Mouse (Mus musculus): ENCODE measurements around the gene Mvk. TPM values are rescaled to one million over a fixed set of nuclear protein-coding genes. Genes with fewer than 3 reads are reported as not detected.

The Mvk gene
- polyA plus RNA-seq, 1 experiment from 2014 or later: 30.4 TPM

DNA sequence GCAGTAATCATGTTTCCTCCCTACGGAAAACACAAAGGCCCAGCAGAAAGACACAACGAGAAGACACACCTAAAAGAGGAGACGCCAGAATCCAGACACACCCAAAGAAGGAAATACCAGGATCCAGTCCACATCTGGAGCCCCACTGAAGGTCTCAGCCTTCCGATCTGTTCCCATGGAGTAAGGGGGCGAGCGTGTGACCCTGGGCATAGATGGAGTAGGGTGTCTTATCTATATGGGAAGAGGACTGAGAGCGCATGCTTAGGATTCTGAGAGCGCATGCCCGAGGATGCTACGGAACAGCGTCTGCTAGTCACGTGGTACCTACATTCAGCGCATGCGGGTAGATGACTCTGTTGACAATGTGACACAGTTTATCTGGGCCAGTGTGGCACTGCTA, 41.6 kb downstream of the Mvk start:
- no peaks in the 10 kb centered on the region for H3K27me3 ChIP-seq (ENCODE audit: control insufficient read depth, insufficient read depth, low read length)
- H3K9ac ChIP-seq (ENCODE audit: low read depth, low read length): no peak overlapping the region
- H3K4me2 ChIP-seq: no peak overlapping the region
- no peak overlapping the region for H3K27ac ChIP-seq (ENCODE audit: low read depth, low read length)
- H3K4me1 ChIP-seq (ENCODE audit: control insufficient read depth, insufficient read depth, low read length): no peaks in the 10 kb centered on the region
- H3K9me3 ChIP-seq (replicated peaks; ENCODE audit: control insufficient read depth, low read length): no peaks in the 10 kb centered on the region
- ATAC-seq (replicated peaks; ENCODE audit: insufficient number of reproducible peaks, low FRiP score, low TSS enrichment): no peak
- no peak overlapping the region for H3K4me3 ChIP-seq (ENCODE audit: low read depth, low read length)
- H3K36me3 ChIP-seq (ENCODE audit: control insufficient read depth, insufficient read depth, low read length): no peaks in the 10 kb centered on the region
- WGBS (ENCODE audit: insufficient replicate concordance): 67% methylated on average over 14 of the region's 14 CpGs

DNA sequence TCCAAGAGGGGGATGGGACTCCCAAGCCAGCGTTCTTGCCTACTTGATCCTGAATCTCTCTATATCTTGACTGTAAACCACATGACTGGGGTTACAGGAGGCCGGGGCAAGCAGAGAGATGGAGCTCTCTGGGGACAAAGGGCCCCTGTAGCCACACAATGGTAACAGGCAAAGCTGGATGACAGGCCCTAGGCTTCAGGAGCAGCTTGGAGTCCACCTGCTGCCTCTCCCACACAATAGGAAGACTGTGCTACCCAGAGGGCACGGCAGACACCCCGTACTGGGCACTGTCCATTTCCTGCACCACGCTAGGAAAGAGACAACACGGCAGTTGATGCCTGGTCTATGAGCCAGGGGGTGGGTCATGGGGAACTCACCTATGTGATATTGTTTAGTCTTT, 45.5 kb downstream of the Mvk start:
- Histone ChIP-seq H3K4me2 (no peak overlapping the region), H3K4me1 (ENCODE audit: control insufficient read depth, insufficient read depth, low read length) (no peaks in the 10 kb centered on the region), H3K9ac (ENCODE audit: low read depth, low read length) (no peak overlapping the region), H3K27me3 (ENCODE audit: control insufficient read depth, insufficient read depth, low read length) (no peaks in the 10 kb centered on the region), H3K9me3 (replicated peaks; ENCODE audit: control insufficient read depth, low read length) (no peaks in the 10 kb centered on the region), H3K4me3 (ENCODE audit: low read depth, low read length) (no peak overlapping the region), H3K36me3 (ENCODE audit: control insufficient read depth, insufficient read depth, low read length) (no peaks in the 10 kb centered on the region), H3K27ac (ENCODE audit: low read depth, low read length) (no peak overlapping the region)
- WGBS (ENCODE audit: insufficient replicate concordance): 80% methylated on average over 6 of the region's 6 CpGs
- no peak for ATAC-seq (replicated peaks; ENCODE audit: insufficient number of reproducible peaks, low FRiP score, low TSS enrichment)

DNA sequence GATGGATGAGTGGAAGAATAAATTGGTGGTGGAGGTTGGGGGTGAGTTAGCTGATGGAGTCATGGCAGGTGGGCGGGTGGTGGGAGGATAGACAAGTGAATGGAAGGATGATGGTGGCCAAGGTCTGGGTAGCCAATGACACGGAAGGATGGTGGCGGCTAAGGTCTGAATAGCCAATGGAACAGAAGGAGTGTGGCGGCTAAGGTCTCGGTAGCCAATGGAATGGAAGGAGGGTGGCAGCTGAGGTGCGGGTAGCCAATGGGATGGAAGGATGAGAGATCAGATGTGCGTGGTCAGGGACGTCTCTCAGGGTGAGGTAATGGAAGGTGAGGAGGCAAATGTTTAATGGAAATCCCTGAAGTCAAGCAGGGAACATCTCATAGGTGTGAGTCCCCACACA, 46.2 kb downstream of the Mvk start:
- no peak for ATAC-seq (replicated peaks; ENCODE audit: insufficient number of reproducible peaks, low FRiP score, low TSS enrichment)

DNA sequence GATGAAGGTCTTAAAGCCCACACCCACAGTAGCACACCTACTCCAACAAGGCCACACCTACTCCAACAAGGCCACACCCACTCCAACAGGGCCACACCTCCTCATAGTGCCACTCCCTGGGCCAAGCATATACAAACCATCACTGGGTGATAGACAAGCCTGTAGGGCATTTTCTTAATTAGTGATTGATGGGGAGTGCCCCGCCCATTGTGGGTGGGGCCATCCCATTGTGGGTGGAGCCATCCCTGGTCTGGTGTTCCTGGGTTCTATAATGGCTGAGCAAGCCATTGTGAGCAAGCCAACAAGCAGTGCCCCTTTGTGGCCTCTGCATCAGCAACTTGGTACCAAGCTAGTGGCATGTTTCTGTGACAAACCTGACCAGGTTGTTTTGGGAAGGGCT, 50.7 kb downstream of the Mvk start:
- no peaks in the 10 kb centered on the region for H3K4me1 ChIP-seq (ENCODE audit: control insufficient read depth, insufficient read depth, low read length)
- no peaks in the 10 kb centered on the region for H3K9me3 ChIP-seq (replicated peaks; ENCODE audit: control insufficient read depth, low read length)
- no peak overlapping the region for H3K4me3 ChIP-seq (ENCODE audit: low read depth, low read length)
- no peak overlapping the region for H3K27ac ChIP-seq (ENCODE audit: low read depth, low read length)
- 26% methylated on average over 1 of the region's 1 CpGs for WGBS (ENCODE audit: insufficient replicate concordance)
- no peaks in the 10 kb centered on the region for H3K36me3 ChIP-seq (ENCODE audit: control insufficient read depth, insufficient read depth, low read length)
- no peaks in the 10 kb centered on the region for H3K27me3 ChIP-seq (ENCODE audit: control insufficient read depth, insufficient read depth, low read length)
- H3K4me2 ChIP-seq: no peak overlapping the region
- H3K9ac ChIP-seq (ENCODE audit: low read depth, low read length): no peak overlapping the region
- no peak for ATAC-seq (replicated peaks; ENCODE audit: insufficient number of reproducible peaks, low FRiP score, low TSS enrichment)

More for the DNA sequence above, 46.2 kb downstream of the Mvk start:
- no peak overlapping the region for H3K4me3 ChIP-seq (ENCODE audit: low read depth, low read length)
- H3K9me3 ChIP-seq (replicated peaks; ENCODE audit: control insufficient read depth, low read length): no peaks in the 10 kb centered on the region
- no peak overlapping the region for H3K27ac ChIP-seq (ENCODE audit: low read depth, low read length)
- H3K4me2 ChIP-seq: no peak overlapping the region
- no peaks in the 10 kb centered on the region for H3K36me3 ChIP-seq (ENCODE audit: control insufficient read depth, insufficient read depth, low read length)
- H3K27me3 ChIP-seq (ENCODE audit: control insufficient read depth, insufficient read depth, low read length): no peaks in the 10 kb centered on the region
- no peaks in the 10 kb centered on the region for H3K4me1 ChIP-seq (ENCODE audit: control insufficient read depth, insufficient read depth, low read length)
- WGBS (ENCODE audit: insufficient replicate concordance): 85% methylated on average over 8 of the region's 8 CpGs
- H3K9ac ChIP-seq (ENCODE audit: low read depth, low read length): no peak overlapping the region

DNA sequence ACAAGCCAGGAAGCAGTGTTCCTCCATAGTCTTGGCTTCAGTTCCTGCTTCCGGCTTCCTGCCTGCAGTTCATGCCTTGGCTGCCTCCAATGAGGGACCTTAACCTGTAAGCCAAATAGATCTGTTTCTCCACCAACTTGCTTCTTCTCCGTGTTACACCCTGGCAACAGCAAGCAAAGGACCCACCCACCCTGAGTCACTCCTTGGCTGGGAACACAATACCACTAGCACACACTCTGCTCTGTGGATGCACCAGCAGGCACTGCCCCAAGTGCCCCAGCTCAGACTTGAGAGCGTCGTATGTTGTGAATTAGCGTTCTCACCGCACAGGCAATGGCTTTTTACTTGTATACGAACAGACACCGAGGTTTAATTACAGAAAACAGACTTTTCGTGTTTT, 57.2 kb downstream of the Mvk start:
- no peak for ATAC-seq (replicated peaks; ENCODE audit: insufficient number of reproducible peaks, low FRiP score, low TSS enrichment)
- Histone ChIP-seq H3K4me1 (ENCODE audit: control insufficient read depth, insufficient read depth, low read length) (no peaks in the 10 kb centered on the region), H3K4me2 (no peak overlapping the region), H3K9ac (ENCODE audit: low read depth, low read length) (no peak overlapping the region), H3K36me3 (ENCODE audit: control insufficient read depth, insufficient read depth, low read length) (no peaks in the 10 kb centered on the region), H3K27me3 (ENCODE audit: control insufficient read depth, insufficient read depth, low read length) (no peaks in the 10 kb centered on the region), H3K9me3 (replicated peaks; ENCODE audit: control insufficient read depth, low read length) (no peaks in the 10 kb centered on the region), H3K27ac (ENCODE audit: low read depth, low read length) (no peak overlapping the region), H3K4me3 (ENCODE audit: low read depth, low read length) (no peak overlapping the region)
- 79% methylated on average over 9 of the region's 9 CpGs for WGBS (ENCODE audit: insufficient replicate concordance)

DNA sequence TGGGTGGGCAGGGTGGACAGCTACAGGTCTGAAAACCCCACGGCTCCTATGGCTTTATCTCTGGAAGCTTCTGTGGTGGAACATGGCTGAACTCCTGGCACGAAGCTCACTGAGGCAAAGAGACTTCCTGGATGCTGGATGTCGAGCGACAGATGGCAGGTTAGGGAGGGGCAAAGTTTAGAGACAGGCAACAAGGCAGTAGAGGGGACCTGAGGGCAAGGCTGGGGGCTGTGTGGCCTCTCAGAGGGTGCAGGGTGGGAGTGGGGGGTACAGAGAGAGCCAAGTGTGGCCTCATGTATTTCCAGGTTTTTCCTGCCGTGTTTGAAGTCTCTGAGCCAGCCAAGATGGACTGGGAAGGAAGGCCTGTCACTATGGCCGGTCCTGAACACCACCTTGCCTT, 60.8 kb downstream of the Mvk start:
- Histone ChIP-seq H3K4me3 (ENCODE audit: low read depth, low read length) (no peak overlapping the region), H3K36me3 (ENCODE audit: control insufficient read depth, insufficient read depth, low read length) (no peaks in the 10 kb centered on the region), H3K27me3 (ENCODE audit: control insufficient read depth, insufficient read depth, low read length) (peaks cover under 1% of the 10 kb centered on the region), H3K9me3 (replicated peaks; ENCODE audit: control insufficient read depth, low read length) (no peaks in the 10 kb centered on the region), H3K4me2 (no peak overlapping the region), H3K9ac (ENCODE audit: low read depth, low read length) (no peak overlapping the region), H3K4me1 (ENCODE audit: control insufficient read depth, insufficient read depth, low read length) (peaks cover 10% of the 10 kb centered on the region), H3K27ac (ENCODE audit: low read depth, low read length) (no peak overlapping the region)
- ATAC-seq (replicated peaks; ENCODE audit: insufficient number of reproducible peaks, low FRiP score, low TSS enrichment): no peak
- 46% methylated on average over 6 of the region's 6 CpGs for WGBS (ENCODE audit: insufficient replicate concordance)

DNA sequence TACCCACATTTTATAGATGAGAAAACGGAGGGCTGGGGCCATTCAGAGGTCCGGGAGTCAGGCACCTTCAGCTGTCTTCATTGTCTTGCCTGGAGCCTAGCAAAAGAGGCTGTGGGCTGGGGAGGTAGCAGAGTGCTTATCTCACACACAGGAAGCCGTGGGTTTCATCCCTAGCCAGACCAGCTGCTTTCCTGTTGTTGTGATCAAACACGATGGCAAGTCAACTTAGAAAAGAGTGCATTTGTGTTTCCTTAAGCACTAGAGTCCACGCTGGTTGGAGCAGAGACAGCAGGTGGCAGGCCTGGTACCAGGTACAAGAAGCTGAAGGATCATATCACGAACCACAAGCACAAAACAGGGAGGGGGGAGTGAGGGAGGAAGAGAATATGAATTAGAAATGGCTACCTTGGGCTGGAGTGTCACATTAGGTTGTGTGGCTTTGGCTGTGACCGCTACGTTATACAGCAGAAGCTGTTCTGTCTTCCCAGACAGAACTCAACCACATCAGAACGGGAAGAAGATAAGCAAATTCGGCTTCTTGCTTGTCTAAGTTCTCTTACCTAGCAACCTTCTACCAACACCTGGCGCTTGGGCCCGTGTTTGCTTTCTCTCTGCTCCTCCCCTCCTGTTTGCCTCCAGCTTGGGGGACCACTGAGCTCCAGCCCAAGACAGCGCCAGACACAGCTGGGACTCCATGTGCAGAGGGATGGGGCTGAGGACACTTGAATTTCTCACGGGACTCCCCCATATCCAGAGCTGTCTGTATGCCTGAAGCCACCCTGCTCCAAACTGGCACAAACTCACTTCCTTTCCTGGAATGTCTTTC, 61.4 kb downstream of the Mvk start:
- Histone ChIP-seq H3K27me3 (ENCODE audit: control insufficient read depth, insufficient read depth, low read length) (peaks cover 5% of the 10 kb centered on the region), H3K9ac (ENCODE audit: low read depth, low read length) (no peak overlapping the region), H3K4me3 (ENCODE audit: low read depth, low read length) (no peak overlapping the region), H3K36me3 (ENCODE audit: control insufficient read depth, insufficient read depth, low read length) (no peaks in the 10 kb centered on the region), H3K4me2 (no peak overlapping the region), H3K4me1 (ENCODE audit: control insufficient read depth, insufficient read depth, low read length) (peaks cover 10% of the 10 kb centered on the region), H3K9me3 (replicated peaks; ENCODE audit: control insufficient read depth, low read length) (no peaks in the 10 kb centered on the region), H3K27ac (ENCODE audit: low read depth, low read length) (no peak overlapping the region)
- WGBS (ENCODE audit: insufficient replicate concordance): 53% methylated on average over 14 of the region's 14 CpGs
- no peak for ATAC-seq (replicated peaks; ENCODE audit: insufficient number of reproducible peaks, low FRiP score, low TSS enrichment)

DNA sequence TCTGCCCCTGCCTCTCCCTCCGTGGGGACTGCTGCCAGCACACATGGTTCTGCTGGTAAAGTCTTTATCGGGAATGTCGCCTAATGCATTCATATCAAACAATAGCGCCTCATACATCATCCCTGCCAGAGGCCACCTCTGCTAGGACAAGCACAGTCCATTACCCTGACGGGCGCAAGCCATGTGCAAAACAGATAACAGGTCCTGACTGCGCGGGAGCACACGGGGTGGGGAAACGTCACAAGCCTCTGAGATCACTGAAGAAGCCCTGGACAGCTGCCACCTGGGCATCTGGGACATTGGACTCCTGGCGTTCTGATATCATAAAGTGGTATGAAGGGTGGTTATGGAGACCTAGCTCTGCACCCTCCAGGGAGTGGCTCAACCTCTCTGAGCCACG, 63.3 kb downstream of the Mvk start:
- Histone ChIP-seq H3K4me1 (ENCODE audit: control insufficient read depth, insufficient read depth, low read length) (peaks cover 10% of the 10 kb centered on the region), H3K4me3 (ENCODE audit: low read depth, low read length) (no peak overlapping the region), H3K27me3 (ENCODE audit: control insufficient read depth, insufficient read depth, low read length) (peaks cover 13% of the 10 kb centered on the region), H3K4me2 (no peak overlapping the region), H3K9me3 (replicated peaks; ENCODE audit: control insufficient read depth, low read length) (no peaks in the 10 kb centered on the region), H3K9ac (ENCODE audit: low read depth, low read length) (no peak overlapping the region), H3K36me3 (ENCODE audit: control insufficient read depth, insufficient read depth, low read length) (no peaks in the 10 kb centered on the region), H3K27ac (ENCODE audit: low read depth, low read length) (no peak overlapping the region)
- 44% methylated on average over 12 of the region's 12 CpGs for WGBS (ENCODE audit: insufficient replicate concordance)
- ATAC-seq (replicated peaks; ENCODE audit: insufficient number of reproducible peaks, low FRiP score, low TSS enrichment): peak; percentile 63; the same call in 1 of the 2 replicates

DNA sequence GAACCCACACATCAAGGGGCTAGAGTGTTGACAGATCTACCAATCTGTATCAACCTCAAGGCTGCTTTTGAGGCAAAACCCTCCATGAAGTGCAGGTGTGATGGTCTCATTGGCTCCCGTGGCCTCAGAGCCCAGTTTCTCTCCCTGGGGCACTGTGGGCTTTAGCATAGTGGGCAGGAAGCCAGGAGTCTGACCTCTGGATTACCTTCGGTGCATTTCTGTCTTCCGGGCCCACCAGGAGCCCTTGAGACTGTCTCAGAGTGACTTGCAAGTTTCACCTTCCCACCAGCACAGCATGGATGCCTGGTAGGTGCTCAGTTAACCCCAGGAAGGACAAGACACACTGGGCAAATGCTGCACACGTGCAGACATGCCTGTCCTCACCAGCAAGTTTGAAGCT, 63.9 kb downstream of the Mvk start:
- peaks cover 10% of the 10 kb centered on the region for H3K4me1 ChIP-seq (ENCODE audit: control insufficient read depth, insufficient read depth, low read length)

More for the DNA sequence above, 63.9 kb downstream of the Mvk start:
- no peak for ATAC-seq (replicated peaks; ENCODE audit: insufficient number of reproducible peaks, low FRiP score, low TSS enrichment)
- peaks cover 16% of the 10 kb centered on the region for H3K27me3 ChIP-seq (ENCODE audit: control insufficient read depth, insufficient read depth, low read length)
- H3K9me3 ChIP-seq (replicated peaks; ENCODE audit: control insufficient read depth, low read length): no peaks in the 10 kb centered on the region
- 48% methylated on average over 4 of the region's 4 CpGs for WGBS (ENCODE audit: insufficient replicate concordance)
- H3K4me2 ChIP-seq: no peak overlapping the region
- H3K4me3 ChIP-seq (ENCODE audit: low read depth, low read length): no peak overlapping the region
- H3K9ac ChIP-seq (ENCODE audit: low read depth, low read length): no peak overlapping the region
- no peaks in the 10 kb centered on the region for H3K36me3 ChIP-seq (ENCODE audit: control insufficient read depth, insufficient read depth, low read length)
- no peak overlapping the region for H3K27ac ChIP-seq (ENCODE audit: low read depth, low read length)
